Mouse (Mus musculus): ENCODE results near the gene Ksr1. TPM values are rescaled to one million over a fixed set of nuclear protein-coding genes. Genes with fewer than 3 reads are reported as not detected.

Ksr1 gene
- polyA plus RNA-seq, 1 experiment from 2014 or later = 2.1 TPM

DNA sequence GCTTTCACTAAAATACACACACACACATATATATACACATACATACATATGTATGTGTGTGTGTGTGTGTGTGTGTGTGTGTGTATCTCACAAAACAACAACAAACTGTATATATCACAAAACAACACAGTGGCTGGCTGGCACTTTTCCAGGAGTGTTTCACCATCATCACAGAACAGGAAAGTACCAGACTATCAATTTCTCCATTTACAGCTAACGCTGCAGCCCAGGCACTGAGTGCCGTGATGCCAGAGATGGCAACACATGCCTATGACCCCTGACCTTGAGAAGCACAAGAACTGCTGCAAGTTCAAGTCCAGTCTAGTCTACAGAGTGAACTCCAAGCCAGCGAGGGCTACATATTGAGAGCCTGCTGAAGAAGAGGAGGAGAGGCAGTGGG is 26.1 kb downstream of the Ksr1 start:
- Histone ChIP-seq H3K4me1 (replicated peaks) (peaks cover 21% of the 10 kb centered on the region), H3K27ac (replicated peaks) (no peak overlapping the region), H3K9ac (no peak overlapping the region), H3K9me3 (replicated peaks) (no peaks in the 10 kb centered on the region), H3K36me3 (replicated peaks) (no peaks in the 10 kb centered on the region), H3K27me3 (no peaks in the 10 kb centered on the region), H3K4me2 (no peak overlapping the region), H3K4me3 (replicated peaks) (no peak overlapping the region)
- no peak for ATAC-seq (ENCODE audit: insufficient read depth)
- 65% methylated on average over 3 of the region's 3 CpGs for WGBS (ENCODE audit: insufficient replicate concordance)

DNA sequence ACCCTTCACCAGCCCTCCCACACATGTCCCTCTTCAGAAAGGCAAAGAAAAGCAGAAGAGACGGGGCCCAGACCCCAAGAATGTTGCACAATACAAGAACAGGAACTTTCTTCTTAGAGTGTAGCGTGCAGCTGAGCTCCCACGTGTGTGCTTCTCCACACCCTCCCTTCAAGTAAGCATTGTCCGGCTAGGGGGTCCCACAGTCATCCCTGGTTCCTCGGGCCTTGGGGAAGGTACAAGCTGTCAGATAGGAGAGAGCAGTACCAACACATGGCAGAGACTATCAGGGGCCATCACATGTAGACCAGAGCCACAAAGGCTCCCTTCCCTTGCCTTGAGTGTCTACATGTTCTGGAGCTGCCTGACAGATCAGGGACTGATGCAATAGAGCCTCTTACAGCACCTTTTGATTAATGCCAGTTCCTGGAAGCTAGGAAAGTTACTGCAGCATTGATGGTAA is 27.3 kb downstream of the Ksr1 start:
- no peak overlapping the region for H3K9ac ChIP-seq
- peaks cover 21% of the 10 kb centered on the region for H3K4me1 ChIP-seq (replicated peaks)
- 0 out of 2 replicates have a peak overlapping the region, but pooled peaks have one; percentile 31 for H3K27ac ChIP-seq (replicated peaks)
- H3K36me3 ChIP-seq (replicated peaks) = no peaks in the 10 kb centered on the region
- no peaks in the 10 kb centered on the region for H3K9me3 ChIP-seq (replicated peaks)
- peak overlapping the region; percentile 8; the same call in 1 of the 2 replicates for H3K4me2 ChIP-seq
- ATAC-seq (ENCODE audit: insufficient read depth) = no peak
- 23% methylated on average over 5 of the region's 5 CpGs for WGBS (ENCODE audit: insufficient replicate concordance)
- no peaks in the 10 kb centered on the region for H3K27me3 ChIP-seq
- H3K4me3 ChIP-seq (replicated peaks) = no peak overlapping the region

DNA sequence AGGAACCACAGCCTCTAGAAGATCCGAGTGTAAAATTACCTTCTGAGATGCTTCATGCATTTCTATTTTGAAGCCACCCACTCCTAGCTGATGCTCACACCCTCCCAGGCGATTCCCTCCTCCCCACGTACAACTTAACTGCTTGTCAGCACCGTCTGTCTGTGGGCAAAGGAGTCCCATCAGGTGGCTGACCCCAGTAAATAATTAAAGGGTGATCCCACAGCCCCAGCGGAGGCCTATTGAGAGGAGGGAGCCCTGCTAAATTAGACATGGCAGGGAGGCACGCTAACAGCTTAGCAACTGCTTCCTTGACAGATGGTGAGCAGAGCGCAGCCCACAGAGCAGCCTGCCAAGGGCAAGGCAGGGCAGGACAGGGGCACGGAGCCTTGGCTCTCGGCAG is 29.5 kb downstream of the Ksr1 start:
- H3K36me3 ChIP-seq (replicated peaks) = no peaks in the 10 kb centered on the region
- no peak overlapping the region for H3K4me2 ChIP-seq
- no peak overlapping the region for H3K4me3 ChIP-seq (replicated peaks)
- H3K9ac ChIP-seq = no peak overlapping the region
- peaks cover 21% of the 10 kb centered on the region for H3K4me1 ChIP-seq (replicated peaks)
- no peaks in the 10 kb centered on the region for H3K9me3 ChIP-seq (replicated peaks)
- WGBS (ENCODE audit: insufficient replicate concordance) = 55% methylated on average over 9 of the region's 9 CpGs
- no peaks in the 10 kb centered on the region for H3K27me3 ChIP-seq
- ATAC-seq (ENCODE audit: insufficient read depth) = no peak
- H3K27ac ChIP-seq (replicated peaks) = no peak overlapping the region

- ATAC-seq (ENCODE audit: insufficient read depth) = no peak
- H3K27ac ChIP-seq (replicated peaks) = no peak overlapping the region
These were observed 30.5 kb downstream of the Ksr1 start for GRCm38 (mm10) chr11:79115659-79116058.

DNA sequence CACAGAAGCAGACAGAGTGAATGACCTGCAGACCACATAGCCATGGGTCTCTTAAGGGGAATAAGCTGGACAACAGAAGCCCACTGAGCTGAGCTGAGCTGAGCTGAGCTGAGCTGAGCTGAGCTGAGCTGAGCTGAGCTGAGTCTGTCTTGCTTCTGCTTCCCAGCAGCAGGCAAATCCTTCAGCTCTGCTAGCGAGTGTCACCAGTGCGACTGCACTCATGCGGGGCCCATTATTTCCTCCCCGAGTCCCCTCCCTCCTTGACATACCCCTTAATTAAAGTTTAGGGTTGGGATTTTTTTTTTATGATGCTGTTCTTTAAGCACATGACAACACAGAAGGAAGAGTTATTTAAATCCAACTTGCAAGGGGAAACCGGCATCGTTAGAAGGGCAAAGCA is 32.1 kb downstream of the Ksr1 start:
- Histone ChIP-seq H3K4me2 (no peak overlapping the region), H3K9ac (no peak overlapping the region), H3K36me3 (replicated peaks) (no peaks in the 10 kb centered on the region), H3K4me3 (replicated peaks) (no peak overlapping the region), H3K9me3 (replicated peaks) (no peaks in the 10 kb centered on the region), H3K27ac (replicated peaks) (no peak overlapping the region), H3K27me3 (no peaks in the 10 kb centered on the region), H3K4me1 (replicated peaks) (peaks cover 9% of the 10 kb centered on the region)
- 65% methylated on average over 6 of the region's 6 CpGs for WGBS (ENCODE audit: insufficient replicate concordance)
- ATAC-seq (ENCODE audit: insufficient read depth) = no peak

More at GRCm38 (mm10) chr11:79115659-79116058, 30.5 kb downstream of the Ksr1 start:
- Histone ChIP-seq H3K4me3 (replicated peaks) (no peak overlapping the region), H3K4me2 (no peak overlapping the region), H3K4me1 (replicated peaks) (peaks cover 11% of the 10 kb centered on the region), H3K9me3 (replicated peaks) (no peaks in the 10 kb centered on the region), H3K36me3 (replicated peaks) (no peaks in the 10 kb centered on the region), H3K27me3 (no peaks in the 10 kb centered on the region), H3K9ac (no peak overlapping the region)
- 35% methylated on average over 8 of the region's 8 CpGs for WGBS (ENCODE audit: insufficient replicate concordance)

DNA sequence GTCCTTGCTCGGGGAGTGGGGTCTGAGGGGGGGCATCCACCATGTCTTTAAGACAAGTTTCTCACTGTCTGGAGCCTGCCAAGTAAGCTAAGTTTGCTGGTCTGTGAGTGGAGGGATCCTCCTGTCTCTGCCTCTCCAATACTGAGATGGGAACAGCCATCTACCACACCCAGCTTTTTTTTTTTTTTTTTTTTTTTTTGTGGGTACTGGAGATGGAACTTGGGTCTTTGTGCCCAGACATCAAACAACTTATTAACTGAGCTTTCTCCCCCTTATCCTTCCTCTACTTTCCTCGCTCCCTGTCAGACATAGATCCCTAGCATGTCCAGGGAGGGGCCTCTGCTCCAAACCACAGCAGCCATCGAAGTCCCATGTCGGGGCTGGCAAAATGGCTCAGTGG is 32.8 kb downstream of the Ksr1 start:
- Histone ChIP-seq H3K36me3 (replicated peaks) (no peaks in the 10 kb centered on the region), H3K4me1 (replicated peaks) (peaks cover 9% of the 10 kb centered on the region), H3K27ac (replicated peaks) (no peak overlapping the region), H3K4me3 (replicated peaks) (no peak overlapping the region), H3K4me2 (no peak overlapping the region), H3K9ac (no peak overlapping the region), H3K27me3 (no peaks in the 10 kb centered on the region), H3K9me3 (replicated peaks) (no peaks in the 10 kb centered on the region)
- no peak for ATAC-seq (ENCODE audit: insufficient read depth)
- WGBS (ENCODE audit: insufficient replicate concordance) = 71% methylated on average over 4 of the region's 4 CpGs

- Histone ChIP-seq H3K36me3 (replicated peaks) (no peaks in the 10 kb centered on the region), H3K4me1 (replicated peaks) (peaks cover 9% of the 10 kb centered on the region), H3K4me3 (replicated peaks) (no peak overlapping the region), H3K27me3 (no peaks in the 10 kb centered on the region), H3K9me3 (replicated peaks) (no peaks in the 10 kb centered on the region), H3K4me2 (no peak overlapping the region), H3K27ac (replicated peaks) (no peak overlapping the region), H3K9ac (no peak overlapping the region)
- WGBS (ENCODE audit: insufficient replicate concordance) = 62% methylated on average over 19 of the region's 19 CpGs
- ATAC-seq (ENCODE audit: insufficient read depth) = no peak
These were observed 33.5 kb downstream of the Ksr1 start for GRCm38 (mm10) chr11:79112559-79113302.

- Histone ChIP-seq H3K4me3 (replicated peaks) (no peak overlapping the region), H3K9ac (no peak overlapping the region), H3K4me2 (no peak overlapping the region)
These were observed 34.2 kb downstream of the Ksr1 start for GRCm38 (mm10) chr11:79111864-79112558.

DNA sequence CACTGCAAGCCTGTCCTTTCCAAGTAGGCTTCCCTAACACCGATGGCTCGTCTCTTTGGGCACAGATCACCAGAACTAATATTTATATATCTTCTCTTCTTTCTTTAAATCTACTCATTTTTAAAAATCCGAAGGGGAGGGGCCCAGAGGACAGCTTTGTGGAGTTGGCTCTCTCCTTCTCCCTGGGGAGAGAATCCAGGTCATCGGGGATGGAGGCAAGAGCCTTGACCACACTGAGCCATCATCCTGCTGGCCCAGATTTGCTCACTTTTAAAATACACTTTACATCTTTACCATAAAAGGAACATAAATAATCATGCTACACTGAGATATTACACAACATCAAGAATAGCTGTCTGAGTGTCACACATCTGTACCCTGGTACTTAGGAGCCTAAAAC is 35.8 kb downstream of the Ksr1 start:
- Histone ChIP-seq H3K4me3 (replicated peaks) (no peak overlapping the region), H3K27ac (replicated peaks) (no peak overlapping the region), H3K9me3 (replicated peaks) (no peaks in the 10 kb centered on the region), H3K4me1 (replicated peaks) (peaks cover 9% of the 10 kb centered on the region), H3K27me3 (no peaks in the 10 kb centered on the region), H3K4me2 (no peak overlapping the region), H3K9ac (no peak overlapping the region), H3K36me3 (replicated peaks) (no peaks in the 10 kb centered on the region)
- 60% methylated on average over 4 of the region's 4 CpGs for WGBS (ENCODE audit: insufficient replicate concordance)
- no peak for ATAC-seq (ENCODE audit: insufficient read depth)

More at GRCm38 (mm10) chr11:79111864-79112558, 34.2 kb downstream of the Ksr1 start:
- Histone ChIP-seq H3K4me1 (replicated peaks) (peaks cover 9% of the 10 kb centered on the region), H3K27ac (replicated peaks) (no peak overlapping the region), H3K27me3 (no peaks in the 10 kb centered on the region), H3K36me3 (replicated peaks) (no peaks in the 10 kb centered on the region), H3K9me3 (replicated peaks) (no peaks in the 10 kb centered on the region)
- WGBS (ENCODE audit: insufficient replicate concordance) = 74% methylated on average over 10 of the region's 10 CpGs
- ATAC-seq (ENCODE audit: insufficient read depth) = no peak

- H3K4me2 ChIP-seq = no peak overlapping the region
- no peaks in the 10 kb centered on the region for H3K9me3 ChIP-seq (replicated peaks)
- WGBS (ENCODE audit: insufficient replicate concordance) = 77% methylated on average over 11 of the region's 11 CpGs
- peaks cover 6% of the 10 kb centered on the region for H3K4me1 ChIP-seq (replicated peaks)
- H3K27ac ChIP-seq (replicated peaks) = no peak overlapping the region
- ATAC-seq (ENCODE audit: insufficient read depth) = no peak
- no peak overlapping the region for H3K9ac ChIP-seq
- no peaks in the 10 kb centered on the region for H3K27me3 ChIP-seq
- no peaks in the 10 kb centered on the region for H3K36me3 ChIP-seq (replicated peaks)
- H3K4me3 ChIP-seq (replicated peaks) = no peak overlapping the region
These were observed 38.3 kb downstream of the Ksr1 start for GRCm38 (mm10) chr11:79107934-79108333.

DNA sequence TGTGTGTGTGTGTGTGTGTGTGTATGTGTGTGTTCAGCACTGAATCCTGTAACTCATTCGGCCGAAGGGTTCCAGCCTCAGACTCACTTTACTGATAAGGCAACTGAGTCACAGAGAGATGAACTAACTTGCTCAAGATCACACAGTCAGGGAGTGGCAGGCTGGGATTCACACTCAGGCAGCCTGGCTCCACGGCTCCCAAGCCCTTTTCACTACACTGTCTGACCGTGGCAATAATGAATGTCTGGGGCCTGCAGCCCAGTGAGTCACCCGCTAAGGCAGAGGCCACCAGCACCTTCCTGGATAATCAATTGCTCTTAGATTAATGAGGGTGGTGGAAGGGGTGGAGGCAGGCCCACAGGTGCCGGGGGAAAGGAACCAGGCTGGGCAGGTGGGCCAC is 41.2 kb downstream of the Ksr1 start:
- Histone ChIP-seq H3K4me3 (replicated peaks) (no peak overlapping the region), H3K4me1 (replicated peaks) (no peaks in the 10 kb centered on the region), H3K9me3 (replicated peaks) (no peaks in the 10 kb centered on the region), H3K36me3 (replicated peaks) (no peaks in the 10 kb centered on the region), H3K27ac (replicated peaks) (no peak overlapping the region), H3K4me2 (no peak overlapping the region), H3K27me3 (no peaks in the 10 kb centered on the region), H3K9ac (no peak overlapping the region)
- WGBS (ENCODE audit: insufficient replicate concordance) = 79% methylated on average over 6 of the region's 6 CpGs
- ATAC-seq (ENCODE audit: insufficient read depth) = no peak

Measured in liver, embryonic 15.5 days (tissue).